Mouse (Mus musculus): ENCODE results near the gene Ggcx. TPM values are rescaled to one million over a fixed set of nuclear protein-coding genes. Genes with fewer than 3 reads are reported as not detected.

The Ggcx gene
- polyA plus RNA-seq, 1 experiment from 2014 or later: 10.7 TPM

DNA sequence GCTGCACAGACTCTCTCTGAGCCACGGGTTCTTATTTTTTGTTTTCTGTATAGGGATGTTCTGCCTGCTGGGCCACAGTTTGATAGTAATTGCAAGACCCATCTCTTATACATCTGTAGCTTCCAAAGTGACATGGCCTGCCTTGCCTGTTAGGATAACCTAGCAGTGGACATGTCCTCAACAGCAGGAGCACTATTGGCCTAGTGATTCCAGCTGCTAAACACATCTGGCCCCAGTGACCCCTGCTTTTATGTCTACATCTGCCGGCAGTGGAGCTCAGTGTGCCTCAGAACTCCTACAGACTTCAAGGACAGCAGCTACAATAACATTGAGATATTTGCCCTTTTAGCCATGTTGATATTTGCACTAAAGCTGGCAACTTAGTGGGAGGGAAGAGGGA, 14.1 kb upstream of the Ggcx start:
- ATAC-seq (ENCODE audit: low FRiP score, low TSS enrichment): no peak
- 47% methylated on average over 2 of the region's 2 CpGs for WGBS
- H3K9me3 ChIP-seq (ENCODE audit: control insufficient read depth, low read length): no peaks in the 10 kb centered on the region

DNA sequence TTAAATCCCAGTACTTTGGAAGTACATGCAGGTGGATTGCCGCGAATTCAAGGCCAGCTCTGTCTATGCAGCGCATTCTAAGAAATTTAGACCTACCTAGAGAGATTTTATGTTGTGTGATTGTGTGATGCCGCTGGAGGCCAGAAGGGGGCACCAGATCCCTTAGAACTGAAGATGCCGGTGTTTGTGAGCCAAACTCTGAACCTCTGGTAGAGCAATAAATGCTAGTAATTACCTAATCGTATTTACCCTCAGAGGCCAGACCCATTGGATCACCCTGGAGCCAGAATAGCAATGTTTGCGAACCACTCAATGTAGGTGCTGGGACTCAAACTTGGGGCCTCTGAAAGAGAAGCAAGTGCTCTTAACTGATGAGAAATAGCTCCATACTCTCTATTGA, 12.2 kb upstream of the Ggcx start:
- Histone ChIP-seq H3K36me3 (ENCODE audit: control insufficient read depth, insufficient read depth, low read length) (no peaks in the 10 kb centered on the region), H3K27ac (replicated peaks) (no peak overlapping the region), H3K4me1 (replicated peaks; ENCODE audit: control insufficient read depth, insufficient read depth) (no peaks in the 10 kb centered on the region), H3K9ac (ENCODE audit: low read length) (no peak overlapping the region), H3K27me3 (ENCODE audit: control insufficient read depth, insufficient read depth, low read length) (no peaks in the 10 kb centered on the region), H3K4me3 (ENCODE audit: low read depth, low read length) (no peak overlapping the region), H3K9me3 (ENCODE audit: control insufficient read depth, low read length) (no peaks in the 10 kb centered on the region), H3K4me2 (replicated peaks; ENCODE audit: low read depth) (no peak overlapping the region)
- TF ChIP-seq CTCF (IDR thresholded peaks at IDR 0.05; ENCODE audit: low read depth): peak; percentile 88
- no peak for TF ChIP-seq EP300 (optimal IDR thresholded peaks at IDR 0.05)
- ATAC-seq (ENCODE audit: low FRiP score, low TSS enrichment) (peak; percentile 47; the same call in 1 of the 2 replicates), DNase-seq (ENCODE audit: low spot score) (peak; percentile 81)
- WGBS: 22% methylated on average over 7 of the region's 7 CpGs

More for the DNA sequence above, 14.1 kb upstream of the Ggcx start:
- no peak overlapping the region for H3K27ac ChIP-seq (replicated peaks)
- no peak for DNase-seq (ENCODE audit: low spot score)
- H3K27me3 ChIP-seq (ENCODE audit: control insufficient read depth, insufficient read depth, low read length): no peaks in the 10 kb centered on the region
- no peak overlapping the region for H3K4me2 ChIP-seq (replicated peaks; ENCODE audit: low read depth)
- H3K9ac ChIP-seq (ENCODE audit: low read length): no peak overlapping the region
- TF ChIP-seq EP300 (optimal IDR thresholded peaks at IDR 0.05) (no peak), CTCF (IDR thresholded peaks at IDR 0.05; ENCODE audit: low read depth) (no peak)
- no peak overlapping the region for H3K4me3 ChIP-seq (ENCODE audit: low read depth, low read length)
- no peaks in the 10 kb centered on the region for H3K36me3 ChIP-seq (ENCODE audit: control insufficient read depth, insufficient read depth, low read length)
- no peaks in the 10 kb centered on the region for H3K4me1 ChIP-seq (replicated peaks; ENCODE audit: control insufficient read depth, insufficient read depth)

DNA sequence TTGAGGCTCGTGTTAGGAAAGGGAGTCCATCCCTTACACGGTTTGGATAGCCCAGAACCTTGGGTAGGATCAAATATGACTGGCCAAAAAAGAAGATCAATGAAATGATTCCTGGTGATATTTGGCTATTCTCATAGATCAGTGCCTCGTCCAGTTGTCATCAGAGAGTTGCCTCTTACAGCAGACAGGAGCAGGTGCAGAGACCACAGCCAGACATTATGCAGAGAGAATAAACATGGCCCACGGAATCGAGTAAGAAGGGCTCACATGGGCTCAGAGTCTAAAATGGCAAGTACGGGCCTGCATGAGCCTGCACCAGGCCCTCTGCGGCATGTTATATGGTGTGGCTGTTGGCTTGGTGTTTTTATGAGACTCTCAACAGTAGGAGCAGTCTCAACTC, 8.8 kb upstream of the Ggcx start:
- WGBS: 80% methylated on average over 7 of the region's 7 CpGs
- TF ChIP-seq EP300 (optimal IDR thresholded peaks at IDR 0.05): no peak
- no peak for TF ChIP-seq CTCF (IDR thresholded peaks at IDR 0.05; ENCODE audit: low read depth)
- H3K27me3 ChIP-seq (ENCODE audit: control insufficient read depth, insufficient read depth, low read length): no peaks in the 10 kb centered on the region

DNA sequence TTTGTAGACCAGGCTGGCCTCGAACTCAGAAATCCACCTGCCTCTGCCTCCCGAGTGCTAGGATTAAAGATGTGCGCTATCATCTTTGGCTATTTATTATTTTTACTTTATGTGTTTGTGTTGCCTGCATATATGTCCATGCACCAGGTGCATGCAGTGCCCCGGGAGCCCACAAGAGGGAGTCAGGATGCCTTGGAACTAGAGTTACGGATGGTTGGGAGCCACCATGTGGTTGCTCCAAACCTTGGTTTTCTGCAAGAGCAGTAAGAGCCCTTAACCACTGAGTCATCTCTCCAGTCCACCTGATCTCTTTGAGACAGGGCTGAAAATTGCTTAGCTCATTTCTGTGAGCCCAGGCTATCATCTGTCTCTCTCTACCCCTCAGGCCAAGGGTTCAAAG, 7.0 kb upstream of the Ggcx start:
- Histone ChIP-seq H3K9ac (ENCODE audit: low read length) (no peak overlapping the region), H3K9me3 (ENCODE audit: control insufficient read depth, low read length) (no peaks in the 10 kb centered on the region), H3K27me3 (ENCODE audit: control insufficient read depth, insufficient read depth, low read length) (no peaks in the 10 kb centered on the region), H3K4me3 (ENCODE audit: low read depth, low read length) (no peak overlapping the region), H3K27ac (replicated peaks) (no peak overlapping the region), H3K36me3 (ENCODE audit: control insufficient read depth, insufficient read depth, low read length) (no peaks in the 10 kb centered on the region), H3K4me2 (replicated peaks; ENCODE audit: low read depth) (no peak overlapping the region), H3K4me1 (replicated peaks; ENCODE audit: control insufficient read depth, insufficient read depth) (no peaks in the 10 kb centered on the region)
- DNase-seq (ENCODE audit: low spot score): peak; percentile 95
- peak; percentile 83 for ATAC-seq (ENCODE audit: low FRiP score, low TSS enrichment)
- TF ChIP-seq EP300 (optimal IDR thresholded peaks at IDR 0.05) (no peak), CTCF (IDR thresholded peaks at IDR 0.05; ENCODE audit: low read depth) (peak; percentile 99)
- 0% methylated on average over 5 of the region's 5 CpGs for WGBS

More for the DNA sequence above, 8.8 kb upstream of the Ggcx start:
- Histone ChIP-seq H3K9me3 (ENCODE audit: control insufficient read depth, low read length) (no peaks in the 10 kb centered on the region), H3K4me3 (ENCODE audit: low read depth, low read length) (no peak overlapping the region), H3K4me1 (replicated peaks; ENCODE audit: control insufficient read depth, insufficient read depth) (no peaks in the 10 kb centered on the region), H3K9ac (ENCODE audit: low read length) (no peak overlapping the region), H3K36me3 (ENCODE audit: control insufficient read depth, insufficient read depth, low read length) (no peaks in the 10 kb centered on the region), H3K4me2 (replicated peaks; ENCODE audit: low read depth) (no peak overlapping the region), H3K27ac (replicated peaks) (no peak overlapping the region; the same call in 1 of the 2 replicates)
- DNase-seq (ENCODE audit: low spot score) (no peak), ATAC-seq (ENCODE audit: low FRiP score, low TSS enrichment) (no peak)

DNA sequence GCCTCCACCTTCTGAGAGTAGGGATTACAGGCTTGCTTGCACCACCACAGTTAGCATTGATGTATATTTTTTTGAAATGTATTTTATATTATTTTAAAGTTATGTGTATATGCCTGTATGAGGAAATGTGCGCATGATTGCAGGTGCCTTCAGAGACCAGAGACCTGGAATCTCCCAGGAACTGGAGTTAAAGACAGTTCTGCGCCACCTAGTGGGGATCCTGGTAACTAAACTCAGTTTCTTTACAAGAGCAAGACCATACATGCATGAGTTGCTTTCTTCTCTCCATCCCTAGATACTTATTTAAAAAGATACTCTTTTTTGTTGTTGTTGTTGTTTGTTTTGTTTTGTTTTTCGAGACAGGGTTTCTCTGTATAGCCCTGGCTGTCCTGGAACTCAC, 4.5 kb upstream of the Ggcx start:
- H3K9ac ChIP-seq (ENCODE audit: low read length): no peak overlapping the region
- H3K36me3 ChIP-seq (ENCODE audit: control insufficient read depth, insufficient read depth, low read length): no peaks in the 10 kb centered on the region
- H3K4me2 ChIP-seq (replicated peaks; ENCODE audit: low read depth): no peak overlapping the region
- no peak overlapping the region for H3K4me3 ChIP-seq (ENCODE audit: low read depth, low read length)
- DNase-seq (ENCODE audit: low spot score) (peak; percentile 75), ATAC-seq (ENCODE audit: low FRiP score, low TSS enrichment) (no peak)
- H3K9me3 ChIP-seq (ENCODE audit: control insufficient read depth, low read length): no peaks in the 10 kb centered on the region
- TF ChIP-seq CTCF (IDR thresholded peaks at IDR 0.05; ENCODE audit: low read depth) (peak; percentile 77), EP300 (optimal IDR thresholded peaks at IDR 0.05) (no peak)
- WGBS: 11% methylated on average over 3 of the region's 3 CpGs
- H3K4me1 ChIP-seq (replicated peaks; ENCODE audit: control insufficient read depth, insufficient read depth): no peaks in the 10 kb centered on the region
- no peak overlapping the region for H3K27ac ChIP-seq (replicated peaks)
- no peaks in the 10 kb centered on the region for H3K27me3 ChIP-seq (ENCODE audit: control insufficient read depth, insufficient read depth, low read length)

DNA sequence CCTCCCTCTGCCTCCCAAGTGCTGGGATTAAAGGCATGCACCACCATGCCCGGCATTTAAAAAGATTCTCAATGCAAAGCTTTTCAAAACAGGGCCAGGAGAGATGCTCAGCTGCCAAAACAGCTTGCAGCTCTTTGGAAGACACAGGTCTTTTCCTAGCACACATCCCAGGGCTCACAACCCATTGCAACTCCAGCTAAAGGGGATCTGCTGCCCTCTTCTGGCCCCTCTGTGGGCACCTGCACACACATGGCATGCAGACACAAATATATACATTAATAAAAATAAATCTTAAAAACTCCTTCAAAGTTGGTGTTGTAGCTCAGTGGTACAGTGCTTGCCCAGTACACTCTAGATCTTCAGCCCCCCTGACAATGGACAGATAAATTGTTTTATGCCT, 4.1 kb upstream of the Ggcx start:
- H3K4me2 ChIP-seq (replicated peaks; ENCODE audit: low read depth): no peak overlapping the region
- H3K27ac ChIP-seq (replicated peaks): no peak overlapping the region
- WGBS: 29% methylated on average over 1 of the region's 1 CpGs
- no peaks in the 10 kb centered on the region for H3K9me3 ChIP-seq (ENCODE audit: control insufficient read depth, low read length)
- no peak overlapping the region for H3K4me3 ChIP-seq (ENCODE audit: low read depth, low read length)
- ATAC-seq (ENCODE audit: low FRiP score, low TSS enrichment): no peak
- TF ChIP-seq CTCF (IDR thresholded peaks at IDR 0.05; ENCODE audit: low read depth) (peak; percentile 36; the same call in 1 of the 2 replicates), EP300 (optimal IDR thresholded peaks at IDR 0.05) (no peak)
- no peaks in the 10 kb centered on the region for H3K4me1 ChIP-seq (replicated peaks; ENCODE audit: control insufficient read depth, insufficient read depth)
- no peak overlapping the region for H3K9ac ChIP-seq (ENCODE audit: low read length)
- H3K27me3 ChIP-seq (ENCODE audit: control insufficient read depth, insufficient read depth, low read length): no peaks in the 10 kb centered on the region
- DNase-seq (ENCODE audit: low spot score): no peak
- no peaks in the 10 kb centered on the region for H3K36me3 ChIP-seq (ENCODE audit: control insufficient read depth, insufficient read depth, low read length)

Data from stomach, postnatal 0 days (tissue).